Mouse (Mus musculus): ENCODE data around the gene Nectin1.

DNA sequence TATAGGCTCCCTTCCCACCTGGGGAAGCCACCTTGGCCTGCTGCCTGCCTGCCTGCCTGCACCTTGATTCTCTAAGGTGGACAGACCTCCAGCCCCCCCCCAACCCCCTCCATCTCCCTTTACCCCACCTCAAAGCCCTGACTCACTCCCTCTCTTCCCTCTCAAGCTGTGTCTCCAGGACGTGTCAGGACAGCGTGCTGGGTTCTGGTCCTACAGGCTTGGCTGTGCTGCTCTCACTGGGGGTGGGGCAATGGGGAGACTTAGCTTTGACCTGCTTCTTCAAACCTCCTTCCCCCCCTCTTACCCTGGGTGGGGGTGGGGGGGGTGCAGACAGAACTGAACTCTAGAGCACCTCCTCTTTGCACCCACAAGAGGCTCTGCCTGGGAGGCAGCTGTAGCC, 29.7 kb downstream of the Nectin1 start:
- TF ChIP-seq POLR2A (IDR thresholded peaks at IDR 0.05; ENCODE audit: insufficient read depth, low read depth, low read length) (no peak), CTCF (IDR thresholded peaks at IDR 0.05; ENCODE audit: insufficient read depth, low read depth, low read length) (no peak)

Data from olfactory bulb, adult 2 months (tissue).